20 mouse cellular contexts compared by ENCODE assay signal in genomic region chr19:3467574-3467973, GRCm38 (mm10). TPM values are rescaled to one million over a fixed set of nuclear protein-coding genes. Genes with fewer than 3 reads are reported as not detected.
A peak's percentile ranks its signal among the peaks of the same experiment; 100 is the strongest.
DNase-seq lines count a peak whose midpoint lies in the region; ATAC-seq and TF ChIP-seq lines count a peak whose summit lies in the region.
"Had no signal": no experiment of that assay in that cellular context is flagged by ENCODE, and none has a peak within 500 bp of the region (broad histone marks: within the 10 kb centered on the region; RNA-seq: fewer than 3 reads in every experiment).

No protein-coding gene starts in this region.

- no peak for TF ChIP-seq CTCF in forebrain, postnatal 0 days (IDR thresholded peaks at IDR 0.05; ENCODE audit: low read depth)
- no peak for TF ChIP-seq CTCF in brain, embryonic 14.5 days (IDR thresholded peaks at IDR 0.05; ENCODE audit: borderline replicate concordance, extremely low read depth, insufficient read depth, insufficient read length)

- ATAC-seq in forebrain, postnatal 0 days = peak; percentile 95
- no peak for ATAC-seq in granulocyte monocyte progenitor cell, adult 5-6 weeks (replicated peaks; ENCODE audit: poor library complexity, severe bottlenecking)
- ATAC-seq: forebrain, embryonic 15.5 days had no signal

- 80% methylated on average over 7 of the region's 7 CpGs for WGBS in forebrain, postnatal 0 days
- WGBS in forebrain, embryonic 10.5 days = 93% methylated on average over 7 of the region's 7 CpGs

- 0 out of 2 replicates have a peak, but pooled peaks cover 3% of the 10 kb centered on the region for H3K4me1 ChIP-seq in forebrain, postnatal 0 days (ENCODE audit: insufficient read depth)
- H3K4me1 ChIP-seq in forebrain, embryonic 10.5 days = no peaks in the 10 kb centered on the region
- H3K4me1 ChIP-seq: embryonic facial prominence, embryonic 10.5 days; embryonic facial prominence, embryonic 12.5 days; forebrain, embryonic 12.5 days; forebrain, embryonic 15.5 days had no signal

- no peak overlapping the region for H3K27ac ChIP-seq in forebrain, postnatal 0 days (ENCODE audit: low read depth, low read length)
- H3K27ac ChIP-seq in forebrain, embryonic 10.5 days = no peak overlapping the region
- H3K27ac ChIP-seq: embryonic facial prominence, embryonic 10.5 days; embryonic facial prominence, embryonic 12.5 days; forebrain, embryonic 12.5 days; forebrain, embryonic 15.5 days had no signal

- no peak overlapping the region for H3K4me3 ChIP-seq in forebrain, postnatal 0 days (ENCODE audit: low read depth, low read length)
- H3K4me3 ChIP-seq in forebrain, embryonic 10.5 days = no peak overlapping the region
- H3K4me3 ChIP-seq: embryonic facial prominence, embryonic 10.5 days; embryonic facial prominence, embryonic 12.5 days; forebrain, embryonic 12.5 days; forebrain, embryonic 15.5 days had no signal

- no peak overlapping the region for H3K4me2 ChIP-seq in forebrain, postnatal 0 days (ENCODE audit: low read depth)
- H3K4me2 ChIP-seq: embryonic facial prominence, embryonic 12.5 days; forebrain, embryonic 12.5 days; forebrain, embryonic 15.5 days had no signal

- peaks cover 85% of the 10 kb centered on the region for H3K36me3 ChIP-seq in forebrain, postnatal 0 days (ENCODE audit: insufficient read depth)
- peaks cover 100% of the 10 kb centered on the region for H3K36me3 ChIP-seq in forebrain, embryonic 10.5 days (replicated peaks)

- H3K9ac ChIP-seq in forebrain, postnatal 0 days = no peak overlapping the region
- H3K9ac ChIP-seq: embryonic facial prominence, embryonic 12.5 days; forebrain, embryonic 12.5 days; forebrain, embryonic 15.5 days had no signal

- DNase-seq in forebrain, postnatal 0 days = peak; percentile 53
- DNase-seq in forebrain, embryonic 10.5 days (ENCODE audit: extremely low spot score, low spot score) = no peak
- peak; percentile 24 for DNase-seq in brain, adult 2 months (ENCODE audit: low read depth, low spot score)
- peak; percentile 32 for DNase-seq in brain, embryonic 14.5 days (ENCODE audit: low read depth)
- DNase-seq in retina, embryonic 14.5 days (ENCODE audit: low spot score) = no peak
- DNase-seq: adrenal gland, adult 2 months; adrenal gland, postnatal 10 days; adrenal gland, postnatal 25 days; cerebellum, adult 11-12 months; cerebellum, adult 2 months; cerebellum, adult 9-10 months; cerebellum, postnatal 10 days; cerebellum, postnatal 25 days had no signal

- TF ChIP-seq POLR2A in brain, embryonic 14.5 days (IDR thresholded peaks at IDR 0.05; ENCODE audit: borderline replicate concordance, extremely low read depth, insufficient read depth, insufficient read length, poor library complexity, severe bottlenecking) = no peak

- H3K9me3 ChIP-seq in forebrain, postnatal 0 days (ENCODE audit: low read length) = no peaks in the 10 kb centered on the region; the same call in 1 of the 2 replicates
- H3K9me3 ChIP-seq in forebrain, embryonic 10.5 days = no peaks in the 10 kb centered on the region
- H3K9me3 ChIP-seq: embryonic facial prominence, embryonic 10.5 days; embryonic facial prominence, embryonic 12.5 days; forebrain, embryonic 12.5 days; forebrain, embryonic 15.5 days had no signal

- no peaks in the 10 kb centered on the region for H3K27me3 ChIP-seq in forebrain, postnatal 0 days (ENCODE audit: insufficient read depth, low read length)
- no peaks in the 10 kb centered on the region for H3K27me3 ChIP-seq in forebrain, embryonic 10.5 days (ENCODE audit: poor library complexity, severe bottlenecking)
- H3K27me3 ChIP-seq: embryonic facial prominence, embryonic 12.5 days; forebrain, embryonic 12.5 days; forebrain, embryonic 15.5 days had no signal

RNA-seq across cellular contexts. Expression of gene Gal, which starts 53.2 kb away (rescaled TPM):
- 2.0 and 2.1 TPM in 2 replicates for total RNA-seq in forebrain, postnatal 0 days (2014; rRNA removed)
- 14.1 and 21.9 TPM in 2 replicates for polyA plus RNA-seq in forebrain, postnatal 0 days (2015; fragmentation: Nextera tagmentation; extraction: Ambion mirVana)
- polyA plus RNA-seq in forebrain, embryonic 10.5 days (2016; fragmentation: Nextera tagmentation; extraction: Ambion mirVana) = 0.54 and 0.81 TPM in 2 replicates
- 3.9 and 6.2 TPM in 2 replicates for polyA plus RNA-seq in brain, embryonic 14.5 days (2012; rRNA removed)
- not detected in 2 replicates for total RNA-seq in granulocyte monocyte progenitor cell, adult 5-6 weeks (2014; fragmentation: Nextera tagmentation)
- total RNA-seq in granulocyte monocyte progenitor cell, adult 5-6 weeks (2017) = not detected in 2 replicates
- total RNA-seq: MEL had no signal
- polyA plus RNA-seq: C2C12 had no signal

Comparison
In these comparisons a context has a peak if more than half of its experiments do, and no peak if none do; other contexts are left out.
1. DNase-seq: peak in forebrain, postnatal 0 days (single experiment), brain, adult 2 months (single experiment) and brain, embryonic 14.5 days (single experiment); none in forebrain, embryonic 10.5 days (single experiment) and retina, embryonic 14.5 days (single experiment).